Mouse (Mus musculus) adipocyte (in vitro differentiated cells): ENCODE results near the gene Entpd1.

Source experiments
- DNase-seq: peaks from one replicate; pipeline ENCODE4 v3.0.0-alpha.2; 2016; ENCODE audit warnings: low spot score

Entpd1 gene

DNA sequence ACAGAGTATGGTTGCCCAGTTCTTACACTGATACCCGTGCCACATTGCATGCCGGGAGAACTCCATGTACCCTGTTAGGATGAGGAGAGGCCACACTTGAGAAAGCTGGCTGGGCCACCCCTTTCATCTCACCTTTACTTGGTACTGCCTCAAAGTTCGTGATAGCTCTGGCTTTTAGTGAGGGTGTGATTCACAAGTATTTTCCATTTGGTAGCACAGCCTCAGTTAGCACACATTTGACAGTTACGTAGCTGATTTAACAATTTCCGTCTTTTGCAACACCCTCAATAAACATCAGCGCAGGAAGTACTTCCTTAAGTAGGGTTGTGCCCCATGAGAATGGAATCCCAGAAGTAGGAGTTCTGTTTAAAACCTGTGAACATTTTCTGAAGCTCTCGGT lies 53.6 kb downstream of the Entpd1 start:
- no peak for DNase-seq

DNA sequence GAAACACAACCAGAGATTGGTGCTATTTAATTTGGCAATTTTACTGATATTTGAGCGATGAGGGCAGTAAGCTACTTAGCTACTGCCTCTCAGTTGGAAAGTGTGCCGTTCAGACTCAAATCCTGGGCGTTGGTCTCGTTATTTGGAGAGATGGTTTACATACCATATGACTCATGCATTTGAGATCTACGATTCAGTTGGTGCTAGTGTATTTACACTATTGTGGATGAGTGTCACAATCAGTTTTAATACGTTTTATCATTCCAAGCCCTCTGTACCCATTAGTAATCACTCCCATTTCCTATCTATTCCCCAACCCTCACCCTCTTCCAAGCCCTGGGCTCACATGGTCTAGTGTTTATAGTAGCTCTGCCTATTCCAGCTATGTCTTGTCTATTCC lies 54.9 kb downstream of the Entpd1 start:
- no peak for DNase-seq

- no peak for DNase-seq
These were observed 63.2 kb downstream of the Entpd1 start for GRCm38 (mm10) chr19:40675329-40675728.

- DNase-seq, result no peak
These were observed 65.9 kb downstream of the Entpd1 start for GRCm38 (mm10) chr19:40678087-40678486.

- DNase-seq, result no peak
These were observed 66.6 kb downstream of the Entpd1 start for GRCm38 (mm10) chr19:40678532-40679307.

DNA sequence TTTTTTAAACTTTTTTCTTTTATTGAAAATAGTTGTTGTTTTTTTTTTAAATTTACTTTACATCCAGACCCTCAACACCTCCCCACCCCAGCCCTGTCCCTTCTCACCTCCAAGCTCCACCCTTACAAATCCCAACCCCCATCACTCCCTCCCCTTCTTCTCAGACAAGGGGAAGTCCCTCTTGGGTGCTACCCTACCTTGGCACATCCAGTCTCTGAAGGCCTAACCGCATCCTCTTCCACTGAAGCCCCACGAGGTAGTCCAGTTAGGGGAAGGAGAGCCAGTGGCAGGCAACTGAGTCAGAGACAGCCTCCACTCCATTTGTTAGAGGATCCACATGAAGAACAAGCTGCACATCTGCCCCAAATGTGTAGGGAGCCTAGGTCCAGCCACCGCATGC lies 67.5 kb downstream of the Entpd1 start:
- DNase-seq, result no peak

DNA sequence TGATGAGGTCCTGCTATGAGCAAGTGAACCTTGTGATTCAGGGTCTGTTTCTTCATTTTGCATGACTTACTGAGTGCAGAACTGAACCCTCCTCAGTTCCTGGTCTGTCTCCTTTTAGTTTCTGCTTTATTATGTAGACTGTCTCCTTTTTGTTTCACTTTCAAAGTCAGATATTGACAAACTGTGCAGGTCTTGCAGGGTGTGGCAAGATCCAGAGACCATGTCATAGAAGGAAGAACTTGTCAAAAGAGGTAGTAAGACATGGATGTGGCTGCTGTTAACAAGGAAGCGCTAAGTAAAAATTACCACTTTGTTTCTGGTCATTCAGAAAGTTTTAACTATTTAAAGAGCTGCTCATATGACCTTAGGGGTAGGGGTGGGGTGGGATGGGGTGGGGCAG lies 72.0 kb downstream of the Entpd1 start:
- DNase-seq, result no peak

- no peak for DNase-seq
These were observed 72.4 kb downstream of the Entpd1 start for GRCm38 (mm10) chr19:40684566-40684965.

GRCm38 (mm10) chr19:40687291-40687927 lies 75.2 kb downstream of the Entpd1 start:
- peak; percentile 12 for DNase-seq

GRCm38 (mm10) chr19:40693201-40693600 lies 81.0 kb downstream of the Entpd1 start:
- no peak for DNase-seq

DNA sequence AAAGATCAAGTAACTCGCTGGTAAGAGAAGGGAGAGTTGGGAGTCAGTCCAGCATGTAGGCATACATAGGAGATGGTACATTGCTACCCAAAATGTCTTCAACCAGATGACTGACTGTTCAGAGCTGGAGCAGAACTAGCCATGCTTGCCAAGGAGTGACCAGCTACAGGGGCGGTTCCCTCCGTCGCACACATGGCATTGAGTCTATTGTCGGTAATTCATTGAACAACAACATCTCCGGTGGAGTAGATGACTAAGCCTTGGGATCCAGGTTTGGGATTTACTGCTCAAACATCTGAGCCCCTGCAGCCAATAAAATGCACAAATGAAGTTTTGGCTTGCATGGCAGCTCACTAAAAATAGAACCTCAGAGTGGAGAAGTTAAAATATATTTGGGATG lies 84.0 kb downstream of the Entpd1 start:
- no peak for DNase-seq

GRCm38 (mm10) chr19:40698103-40698853 lies 86.1 kb downstream of the Entpd1 start:
- no peak for DNase-seq

DNA sequence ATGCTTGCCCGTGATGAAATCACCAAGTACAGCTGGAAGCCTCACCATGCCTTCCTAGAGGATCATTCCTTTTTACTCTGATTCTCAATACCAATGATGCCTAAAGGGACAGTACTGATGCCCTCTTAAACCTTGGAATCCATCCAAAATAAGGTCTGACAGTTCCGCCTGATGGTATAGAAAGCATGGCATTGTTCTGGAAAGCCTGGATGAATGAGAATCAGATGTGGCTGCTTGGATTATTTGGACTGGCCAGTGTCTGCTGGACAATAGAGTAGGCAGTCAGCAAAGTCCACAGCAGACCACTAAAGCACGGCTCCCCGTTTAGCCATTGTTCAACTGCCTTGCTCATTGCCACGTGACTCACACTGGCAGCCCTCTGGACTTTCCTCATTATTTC lies 87.7 kb downstream of the Entpd1 start:
- DNase-seq, result no peak

- peak; percentile 37 for DNase-seq
These were observed 90.2 kb downstream of the Entpd1 start for GRCm38 (mm10) chr19:40702406-40702805.

DNA sequence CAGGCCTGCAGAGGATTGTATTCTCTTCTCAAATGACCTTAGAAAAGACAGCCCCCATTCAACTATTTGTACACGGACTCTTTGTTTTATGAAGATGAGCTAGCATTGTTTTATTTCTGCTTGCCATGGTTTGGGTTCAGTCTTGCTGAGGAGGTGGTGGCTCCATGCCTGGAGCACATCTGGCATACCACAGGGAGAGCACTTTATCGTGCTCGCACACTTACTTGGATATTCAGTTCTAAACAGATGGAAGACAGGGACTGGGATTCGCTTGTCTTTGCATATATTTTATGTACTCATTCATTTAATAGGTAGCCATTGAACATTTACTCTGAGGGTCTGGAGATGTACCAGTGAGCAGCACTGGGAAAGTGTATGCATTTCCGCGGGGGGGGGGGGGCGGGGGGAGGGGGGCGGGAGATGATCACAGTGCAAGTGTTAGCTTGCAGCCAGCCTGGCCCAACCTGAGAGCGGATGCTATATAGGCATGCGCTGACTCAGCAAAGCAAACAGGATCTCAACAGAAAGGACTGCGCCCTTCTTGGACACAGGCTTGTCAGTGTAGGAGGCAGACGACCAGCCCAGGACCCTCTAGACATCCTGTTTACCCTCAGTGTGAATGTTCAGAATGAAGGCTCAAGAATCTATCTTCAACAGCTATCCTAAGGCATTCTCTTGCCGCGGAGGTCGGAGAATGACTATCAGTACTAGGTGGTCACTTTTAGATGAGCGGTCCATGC lies 100.9 kb downstream of the Entpd1 start:
- DNase-seq, result no peak

- DNase-seq, result no peak
These were observed 102.5 kb downstream of the Entpd1 start for GRCm38 (mm10) chr19:40714700-40715099.

- DNase-seq, result no peak
These were observed 104.8 kb downstream of the Entpd1 start for GRCm38 (mm10) chr19:40716981-40717380.

DNA sequence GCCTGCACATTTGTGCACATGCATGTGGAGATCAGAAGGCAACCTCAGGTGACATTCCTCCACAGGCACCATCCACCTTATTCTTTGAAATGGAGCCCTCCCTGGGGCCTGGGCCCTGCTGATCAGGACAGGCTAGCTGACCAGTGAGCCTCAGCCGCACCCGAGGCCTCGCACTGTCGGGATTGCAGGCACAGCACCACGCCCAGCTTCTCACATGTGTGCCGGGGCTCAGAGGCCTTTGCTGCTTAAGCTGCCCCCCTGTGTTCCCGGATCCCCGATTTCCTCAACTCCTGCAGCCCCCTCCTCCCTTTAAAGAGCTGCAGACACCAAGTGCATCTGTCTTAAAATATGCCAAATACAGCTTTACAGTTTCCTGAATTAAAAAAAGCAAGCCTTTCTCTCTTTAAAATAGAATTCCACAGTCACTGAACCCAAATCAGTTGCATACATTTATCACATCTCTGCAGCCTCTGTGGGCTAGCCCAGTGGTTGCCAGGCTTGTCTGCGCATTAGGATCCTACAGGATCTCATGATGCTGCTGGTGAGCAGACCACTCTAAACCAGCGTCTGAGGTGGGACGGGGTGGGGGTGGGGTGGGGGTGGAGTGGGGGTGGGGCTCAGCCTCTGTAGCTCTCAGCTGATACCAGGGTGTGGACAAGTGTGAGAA lies 107.4 kb downstream of the Entpd1 start:
- DNase-seq, result no peak

- no peak for DNase-seq
These were observed 108.2 kb downstream of the Entpd1 start for GRCm38 (mm10) chr19:40720381-40720780.

DNA sequence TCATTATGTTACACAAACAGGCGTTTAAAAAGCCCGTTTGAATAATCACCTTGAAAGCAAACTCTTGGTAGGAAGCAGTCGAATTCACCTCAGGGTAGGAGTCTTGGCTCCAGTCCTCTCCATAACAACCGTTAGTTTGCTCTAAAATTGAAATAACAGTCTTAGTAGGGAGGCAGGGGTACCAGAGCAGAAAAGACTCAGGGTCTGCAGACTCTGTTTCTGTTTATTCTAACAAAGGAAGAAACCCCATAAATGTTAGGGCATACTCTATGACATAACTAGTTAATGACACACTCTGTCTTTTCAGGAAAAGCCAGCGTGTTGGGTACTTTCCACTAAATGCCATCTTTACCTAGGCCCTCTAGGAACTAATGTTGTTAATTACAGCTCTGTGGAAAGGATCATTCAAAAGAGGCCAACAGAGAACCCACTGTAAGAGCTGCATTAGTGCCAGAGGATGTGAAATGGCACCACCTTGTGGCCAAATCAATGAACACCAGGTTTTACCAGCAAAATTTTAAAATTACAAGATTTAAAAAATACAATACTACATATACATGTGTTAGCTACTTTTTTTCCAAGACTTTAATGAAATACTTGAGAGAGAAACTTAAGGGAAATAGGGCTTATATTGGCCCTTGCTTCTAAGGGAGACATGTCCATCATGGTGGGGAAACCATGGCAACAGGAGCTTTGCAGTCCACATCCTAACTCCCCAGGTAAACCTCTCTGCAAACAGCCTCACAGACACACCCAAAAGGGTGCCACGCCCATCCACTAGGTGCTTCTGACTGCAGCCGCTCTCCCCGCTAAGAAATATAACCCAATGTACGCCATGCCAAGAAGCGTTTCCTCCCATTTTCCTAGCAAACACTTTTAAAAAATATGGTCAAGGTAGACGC lies 110.2 kb downstream of the Entpd1 start:
- DNase-seq, result peak; percentile 74

GRCm38 (mm10) chr19:40723516-40723915 lies 111.3 kb downstream of the Entpd1 start:
- DNase-seq, result no peak
